8 mouse cellular contexts compared by ENCODE assay signal in the genomic region with DNA sequence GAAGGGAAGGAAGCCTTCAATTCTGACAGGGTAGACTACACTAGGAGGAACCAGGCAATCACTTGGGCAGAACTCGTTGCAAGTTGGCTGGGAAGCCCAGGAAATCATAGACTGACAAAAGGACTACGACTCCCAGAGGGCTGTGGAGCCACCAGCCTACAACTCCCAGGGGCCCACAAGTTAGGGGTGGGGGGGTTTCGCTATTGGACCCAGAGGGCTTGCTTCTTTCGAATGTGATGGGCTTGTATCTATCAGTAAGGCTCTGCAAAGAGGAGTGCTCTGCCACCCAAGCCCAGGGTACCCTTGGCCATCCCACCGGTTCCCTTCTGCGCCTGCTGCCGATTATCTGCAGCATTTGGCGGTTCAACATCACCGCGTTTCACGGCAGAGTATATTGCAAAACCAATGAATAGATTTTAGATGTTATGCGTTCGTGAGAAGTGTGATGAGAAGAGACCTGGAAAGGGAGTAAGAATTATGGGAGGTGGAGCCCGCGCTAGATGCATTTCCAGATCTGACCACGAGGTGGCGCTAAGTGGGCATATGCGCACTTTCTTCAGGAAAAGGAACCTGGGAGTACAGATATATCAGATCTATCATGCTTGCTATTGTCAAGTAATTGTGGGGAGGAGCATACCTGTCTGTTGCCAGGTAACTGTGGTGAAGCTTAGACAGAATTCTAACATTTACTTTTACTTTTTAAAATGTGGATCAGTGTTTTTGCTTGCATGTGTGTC. TPM values are rescaled to one million over a fixed set of nuclear protein-coding genes. Genes with fewer than 3 reads are reported as not detected.
DNase-seq lines count a peak whose midpoint lies in the region; ATAC-seq and TF ChIP-seq lines count a peak whose summit lies in the region.

No protein-coding gene starts in this region.

- ATAC-seq in forebrain, embryonic 13.5 days: peak; percentile 87
- ATAC-seq in liver, embryonic 15.5 days (ENCODE audit: insufficient read depth): no peak
- peak; percentile 83 for ATAC-seq in neural tube, embryonic 12.5 days (ENCODE audit: low FRiP score, low read depth)

- H3K9ac ChIP-seq in ES-Bruce4 (ENCODE audit: low read depth, poor library complexity, severe bottlenecking): peak overlapping the region; percentile 61
- H3K9ac ChIP-seq in forebrain, embryonic 13.5 days: peak overlapping the region; percentile 45
- no peak overlapping the region for H3K9ac ChIP-seq in liver, embryonic 15.5 days
- no peak overlapping the region for H3K9ac ChIP-seq in neural tube, embryonic 12.5 days

- H3K4me2 ChIP-seq in forebrain, embryonic 13.5 days: peak overlapping the region; percentile 50
- peak overlapping the region; percentile 45 for H3K4me2 ChIP-seq in liver, embryonic 15.5 days
- peak overlapping the region; percentile 48 for H3K4me2 ChIP-seq in neural tube, embryonic 12.5 days (replicated peaks)

- no peaks in the 10 kb centered on the region for H3K27me3 ChIP-seq in ES-Bruce4 (ENCODE audit: control insufficient read depth, insufficient read depth, low read length, poor library complexity, severe bottlenecking)
- no peaks in the 10 kb centered on the region for H3K27me3 ChIP-seq in forebrain, embryonic 13.5 days
- H3K27me3 ChIP-seq in liver, embryonic 15.5 days: no peaks in the 10 kb centered on the region
- H3K27me3 ChIP-seq in neural tube, embryonic 12.5 days (replicated peaks): no peaks in the 10 kb centered on the region
- H3K27me3 ChIP-seq in testis, adult 2 months (ENCODE audit: control insufficient read depth, insufficient read depth, low read length): no peaks in the 10 kb centered on the region

- no peaks in the 10 kb centered on the region for H3K9me3 ChIP-seq in ES-Bruce4 (replicated peaks; ENCODE audit: control insufficient read depth, insufficient read depth, low read length, poor library complexity, severe bottlenecking)
- no peaks in the 10 kb centered on the region for H3K9me3 ChIP-seq in forebrain, embryonic 13.5 days (replicated peaks)
- no peaks in the 10 kb centered on the region for H3K9me3 ChIP-seq in liver, embryonic 15.5 days (replicated peaks)
- H3K9me3 ChIP-seq in neural tube, embryonic 12.5 days: no peaks in the 10 kb centered on the region

- peak; percentile 47 for DNase-seq in c-Kit-positive CD71-positive TER-119-positive erythroid progenitor cells, embryonic 14.5 days (ENCODE audit: low spot score)
- DNase-seq in heart, postnatal 10 days: peak; percentile 73 to 87
- DNase-seq in kidney, postnatal 4 days: peak; percentile 85 to 87

- peak; percentile 82 for TF ChIP-seq CTCF in ES-Bruce4 (IDR thresholded peaks at IDR 0.05; ENCODE audit: low read depth, low read length)
- TF ChIP-seq CTCF in testis, adult 2 months (IDR thresholded peaks at IDR 0.05; ENCODE audit: control insufficient read depth, insufficient read depth, insufficient replicate concordance, low read depth, low read length): peak; percentile 94

- H3K4me3 ChIP-seq in ES-Bruce4 (ENCODE audit: low read depth, low read length): peak overlapping the region; percentile 92
- H3K4me3 ChIP-seq in forebrain, embryonic 13.5 days: peak overlapping the region; percentile 33
- H3K4me3 ChIP-seq in liver, embryonic 15.5 days (replicated peaks): peak overlapping the region; percentile 23; the same call in 1 of the 2 replicates
- peak overlapping the region; percentile 8; the same call in 1 of the 2 replicates for H3K4me3 ChIP-seq in neural tube, embryonic 12.5 days
- H3K4me3 ChIP-seq in testis, adult 2 months (ENCODE audit: control insufficient read depth, low read depth, low read length): peak overlapping the region; percentile 69

- TF ChIP-seq POLR2A in ES-Bruce4 (IDR thresholded peaks at IDR 0.05; ENCODE audit: insufficient read depth, low read length): no peak
- no peak for TF ChIP-seq POLR2A in testis, adult 2 months (IDR thresholded peaks at IDR 0.05; ENCODE audit: control insufficient read depth, low read depth, low read length)

- no peak for TF ChIP-seq EP300 in ES-Bruce4 (IDR thresholded peaks at IDR 0.05; ENCODE audit: insufficient read depth, low read depth, low read length)

- intact Hi-C loops in heart, postnatal 10 days (cut with DNase I): loop anchor here (1.0 to 2.0 kb wide), 3 partner anchors 22 to 94 kb away; no protein-coding TSS in a partner anchor

- WGBS in forebrain, embryonic 13.5 days: 10% methylated on average over 18 of the region's 18 CpGs
- WGBS in liver, embryonic 15.5 days (ENCODE audit: insufficient replicate concordance): 9% methylated on average over 18 of the region's 18 CpGs
- WGBS in neural tube, embryonic 12.5 days: 11% methylated on average over 18 of the region's 18 CpGs

- no peaks in the 10 kb centered on the region for H3K36me3 ChIP-seq in ES-Bruce4 (ENCODE audit: control insufficient read depth, insufficient read depth, low read length, poor library complexity, severe bottlenecking)
- no peaks in the 10 kb centered on the region for H3K36me3 ChIP-seq in forebrain, embryonic 13.5 days (ENCODE audit: poor library complexity, severe bottlenecking)
- no peaks in the 10 kb centered on the region for H3K36me3 ChIP-seq in liver, embryonic 15.5 days (replicated peaks)
- H3K36me3 ChIP-seq in neural tube, embryonic 12.5 days: no peaks in the 10 kb centered on the region
- H3K36me3 ChIP-seq in testis, adult 2 months (ENCODE audit: control insufficient read depth, insufficient read depth, low read length): no peaks in the 10 kb centered on the region

- H3K4me1 ChIP-seq in ES-Bruce4 (ENCODE audit: control insufficient read depth, insufficient read depth, low read length): no peaks in the 10 kb centered on the region
- H3K4me1 ChIP-seq in forebrain, embryonic 13.5 days: no peaks in the 10 kb centered on the region
- 0 out of 2 replicates have a peak, but pooled peaks cover 3% of the 10 kb centered on the region for H3K4me1 ChIP-seq in liver, embryonic 15.5 days (replicated peaks)
- no peaks in the 10 kb centered on the region for H3K4me1 ChIP-seq in neural tube, embryonic 12.5 days
- H3K4me1 ChIP-seq in testis, adult 2 months (ENCODE audit: control insufficient read depth, insufficient read depth, low read length): no peaks in the 10 kb centered on the region

- H3K27ac ChIP-seq in ES-Bruce4 (ENCODE audit: insufficient read depth, low read length): no peak overlapping the region
- 0 out of 2 replicates have a peak overlapping the region, but pooled peaks have one; percentile 57 for H3K27ac ChIP-seq in forebrain, embryonic 13.5 days
- no peak overlapping the region for H3K27ac ChIP-seq in liver, embryonic 15.5 days (replicated peaks)
- no peak overlapping the region for H3K27ac ChIP-seq in neural tube, embryonic 12.5 days
- no peak overlapping the region for H3K27ac ChIP-seq in testis, adult 2 months (ENCODE audit: control insufficient read depth, insufficient read depth, low read depth, low read length)

RNA-seq across cellular contexts. Expression of a gene that starts 30.1 kb away (rescaled TPM):
- 19.4 and 20.1 TPM in 2 replicates for polyA plus RNA-seq in ES-Bruce4 (2011; ENCODE audit: insufficient read depth, insufficient read length, low read depth, missing spikeins)
- polyA plus RNA-seq in forebrain, embryonic 13.5 days (2015; fragmentation: Nextera tagmentation; extraction: Ambion mirVana): 13.7 and 15.6 TPM in 2 replicates
- total RNA-seq in heart, postnatal 10 days (2021): 10 to 100 TPM; 16.7 to 20.1 TPM
- polyA plus RNA-seq in liver, embryonic 15.5 days (2015; fragmentation: Nextera tagmentation; extraction: Ambion mirVana): 4.2 and 4.4 TPM in 2 replicates
- polyA plus RNA-seq in neural tube, embryonic 12.5 days (2016; fragmentation: Nextera tagmentation; extraction: Ambion mirVana): 14.7 and 17.5 TPM in 2 replicates
- polyA plus RNA-seq in testis, adult 2 months (2012; rRNA removed): 6.7 TPM in 2 replicates

Comparison
In these comparisons a context has a peak if more than half of its experiments do, and no peak if none do; other contexts are left out.
1. H3K4me3 ChIP-seq: peak in every context shown above with its lines; median percentile 92 in ES-Bruce4; 69 in testis, adult 2 months; 33 in forebrain, embryonic 13.5 days; 23 in liver, embryonic 15.5 days; 8 in neural tube, embryonic 12.5 days.
2. H3K9ac ChIP-seq: peak in ES-Bruce4 (single experiment) and forebrain, embryonic 13.5 days (single experiment); none in liver, embryonic 15.5 days (single experiment) and neural tube, embryonic 12.5 days (single experiment).
3. Peak in every context shown above with its lines, with median percentiles within 50 percentile points of each other: DNase-seq and H3K4me2 ChIP-seq.